Mouse (Mus musculus) thymus, postnatal 4 days (tissue): ENCODE data around the gene Myh7.
"Not testable (repeated sequence)": the region's sequence is repeated elsewhere in the genome, so short reads cannot be mapped to it uniquely, and the experiment has no call there.

Experiments used
- DNase-seq: peaks from one replicate; pipeline ENCODE4 v3.0.0; 2021

Gene Myh7

DNA sequence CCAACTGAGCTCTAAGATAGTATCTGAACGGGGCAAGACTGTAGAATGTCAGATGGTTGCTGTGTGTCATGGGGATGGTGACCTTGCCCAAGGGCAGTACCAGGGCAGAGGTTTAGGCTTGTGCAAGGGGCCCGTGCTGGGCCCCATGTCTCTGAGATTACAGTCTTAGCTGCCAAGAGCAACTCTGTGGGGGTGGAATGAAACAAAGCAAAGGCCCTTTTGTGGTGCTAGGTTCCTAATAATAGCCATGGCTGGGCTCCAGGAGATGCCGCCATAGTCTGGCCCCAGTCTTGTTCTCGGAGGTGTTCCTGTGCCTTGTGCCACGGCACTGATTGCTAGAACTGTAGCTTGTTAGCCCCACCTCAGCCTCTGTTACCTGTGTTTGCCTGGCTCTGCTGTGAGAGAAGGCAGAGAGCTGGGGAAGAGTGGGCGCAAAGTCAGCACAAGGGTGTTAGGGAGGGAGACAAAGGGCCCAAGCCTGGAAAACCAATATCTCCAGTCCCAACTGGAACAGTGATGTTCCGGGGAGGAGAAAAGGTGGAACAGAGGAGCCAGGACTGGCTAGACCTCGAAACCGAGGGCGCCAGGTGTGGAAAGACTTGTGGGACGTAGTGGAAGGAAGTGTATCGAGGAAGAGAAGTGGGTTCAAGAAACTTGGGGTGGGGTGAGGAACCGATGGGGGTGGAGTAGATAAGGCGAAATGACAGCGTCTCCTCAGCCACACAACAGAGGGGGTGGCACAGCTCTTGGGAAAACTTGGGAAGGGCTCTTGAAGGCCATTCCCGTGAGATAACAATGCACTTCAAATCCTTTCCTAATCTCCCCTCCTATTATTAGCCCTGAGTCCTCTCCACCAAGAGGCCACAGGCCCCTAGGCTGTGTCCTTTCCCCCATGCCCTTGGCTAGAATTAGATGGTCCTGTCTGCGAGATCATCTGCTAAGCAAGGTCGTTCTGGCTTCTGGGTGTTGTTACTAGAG, 9.7 kb upstream of the Myh7 start:
- no peak for DNase-seq

DNA sequence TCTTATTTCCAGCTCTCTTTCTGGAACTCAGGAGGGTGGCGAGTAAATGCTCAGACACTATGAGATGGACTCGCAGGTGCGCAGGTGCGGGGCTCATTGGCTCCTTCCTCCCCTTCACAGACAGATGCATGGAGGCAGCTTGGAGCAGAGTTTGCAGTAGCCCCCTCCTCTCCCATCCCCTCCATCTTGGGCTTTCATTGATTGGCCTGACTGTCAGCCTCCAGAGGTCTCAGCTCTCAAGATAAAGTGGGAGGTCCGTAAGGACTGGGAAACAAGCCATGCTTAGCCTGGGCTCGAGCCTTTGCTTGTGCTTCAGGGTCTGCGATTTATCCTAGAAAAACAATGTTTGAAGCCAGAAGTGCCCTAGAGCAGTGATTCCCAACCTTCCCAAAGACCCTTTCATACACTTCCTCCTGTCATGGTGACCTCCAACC, 8.3 kb upstream of the Myh7 start:
- DNase-seq, result no peak

DNA sequence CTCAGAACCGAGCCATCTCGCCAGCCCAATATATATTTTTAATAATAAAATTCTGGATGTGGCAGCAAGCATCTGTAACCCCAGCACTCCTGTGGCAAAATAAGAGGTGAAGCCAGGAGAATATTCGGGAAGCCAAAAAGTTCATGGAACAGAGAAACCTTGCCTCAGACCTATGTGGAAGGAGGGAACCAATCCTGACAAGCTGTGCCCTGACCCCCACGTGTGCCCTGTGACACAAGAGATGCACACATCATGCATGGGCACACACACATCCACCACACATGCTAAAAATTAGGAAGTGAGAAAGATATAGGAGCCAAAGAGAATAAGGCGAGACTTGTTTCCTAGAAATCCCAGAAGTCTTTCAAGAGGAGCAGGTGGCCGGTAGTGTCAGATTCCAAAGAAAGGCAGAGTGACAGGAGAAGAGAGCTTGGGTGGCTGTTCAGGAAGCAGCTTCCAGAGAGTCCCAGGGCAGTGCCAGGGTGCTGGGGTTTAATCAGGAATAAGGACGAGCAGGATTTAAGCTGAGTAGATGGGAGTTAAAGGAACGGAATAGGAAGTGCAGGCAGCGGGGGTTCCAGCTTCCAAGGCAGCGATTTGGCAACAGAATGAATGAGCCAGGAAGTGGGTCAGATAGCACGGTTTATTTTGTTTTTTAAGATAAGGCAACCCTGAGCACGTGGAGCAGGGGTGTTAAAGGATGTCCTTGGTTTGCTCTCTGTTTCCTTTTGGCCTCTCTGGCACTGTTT, 7.7 kb upstream of the Myh7 start:
- DNase-seq, result no peak

DNA sequence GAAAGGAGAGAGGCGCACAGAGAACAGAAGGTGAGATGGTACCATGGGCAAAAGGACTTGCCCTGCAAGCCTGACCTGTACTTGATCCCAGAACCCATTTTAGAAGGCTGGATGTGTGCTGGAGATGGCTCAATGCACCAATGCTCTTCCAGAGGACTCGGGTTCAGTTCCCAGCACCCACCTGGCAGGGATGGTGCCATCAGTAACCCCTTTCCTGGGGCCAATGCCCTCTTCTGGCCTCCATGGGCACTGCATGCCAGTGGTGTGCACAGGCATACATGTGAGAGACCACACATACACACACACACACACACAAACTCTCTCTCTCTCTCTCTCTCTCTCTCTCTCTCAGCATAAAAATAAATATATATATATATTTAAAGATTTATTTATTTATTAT, 7.0 kb upstream of the Myh7 start:
- DNase-seq, result peak; percentile 23

DNA sequence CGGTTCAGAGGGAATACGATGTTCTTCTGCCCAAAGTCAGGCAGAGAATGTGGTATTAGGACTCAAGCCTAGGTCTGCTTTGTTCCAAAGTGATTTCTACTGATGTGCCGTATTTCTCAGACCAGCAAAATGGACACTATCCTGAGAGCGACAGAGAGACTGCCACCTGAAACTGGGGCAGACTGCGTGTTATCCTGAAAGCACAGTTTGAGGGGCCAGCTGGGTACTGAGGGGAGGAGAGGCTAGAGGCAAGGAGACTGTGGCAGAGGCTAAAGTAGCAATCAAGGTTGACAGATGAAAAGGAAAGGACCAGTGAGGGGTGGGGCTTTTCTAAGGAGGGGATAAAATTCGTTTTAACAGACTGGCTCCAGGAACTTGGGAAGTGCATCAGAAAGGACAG, 6.4 kb upstream of the Myh7 start:
- no peak for DNase-seq

DNA sequence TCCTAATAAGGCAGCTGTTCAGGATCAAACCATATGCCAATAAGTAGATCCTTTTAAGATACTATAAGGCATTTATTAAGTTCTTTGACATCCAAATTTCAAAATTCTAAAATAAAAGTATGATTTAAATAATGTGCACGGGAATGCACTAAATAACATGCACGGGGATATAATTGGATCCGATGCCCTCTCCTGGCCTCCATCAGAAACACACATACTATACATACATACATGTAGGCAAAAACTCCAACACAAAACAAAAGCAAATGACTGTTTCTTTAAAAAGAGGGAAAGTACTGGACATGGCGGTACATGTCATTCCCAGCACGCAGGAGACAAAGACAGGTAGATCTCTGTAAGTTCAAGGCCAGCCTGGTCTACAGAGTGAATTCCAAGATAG, 5.4 kb upstream of the Myh7 start:
- not testable (repeated sequence) for DNase-seq

DNA sequence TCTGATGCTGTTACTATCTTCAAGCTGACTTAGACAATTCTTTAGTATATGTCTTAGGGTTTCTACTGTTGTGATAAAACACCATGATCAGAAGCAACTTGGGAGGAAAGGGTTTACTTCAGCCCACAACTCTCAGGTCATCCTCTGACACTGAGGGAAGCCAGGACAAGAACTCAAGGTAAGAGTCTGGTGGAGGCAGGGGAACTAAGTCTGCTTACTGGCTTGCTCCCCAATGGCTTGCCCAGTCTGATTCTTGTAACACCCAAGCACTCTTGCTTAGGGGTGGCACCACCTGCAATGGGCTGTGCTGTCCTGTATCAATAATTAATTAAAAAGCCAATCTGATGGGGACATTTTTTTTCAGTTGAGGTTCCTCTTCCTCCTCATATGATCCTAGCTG, 4.3 kb upstream of the Myh7 start:
- DNase-seq, result no peak

DNA sequence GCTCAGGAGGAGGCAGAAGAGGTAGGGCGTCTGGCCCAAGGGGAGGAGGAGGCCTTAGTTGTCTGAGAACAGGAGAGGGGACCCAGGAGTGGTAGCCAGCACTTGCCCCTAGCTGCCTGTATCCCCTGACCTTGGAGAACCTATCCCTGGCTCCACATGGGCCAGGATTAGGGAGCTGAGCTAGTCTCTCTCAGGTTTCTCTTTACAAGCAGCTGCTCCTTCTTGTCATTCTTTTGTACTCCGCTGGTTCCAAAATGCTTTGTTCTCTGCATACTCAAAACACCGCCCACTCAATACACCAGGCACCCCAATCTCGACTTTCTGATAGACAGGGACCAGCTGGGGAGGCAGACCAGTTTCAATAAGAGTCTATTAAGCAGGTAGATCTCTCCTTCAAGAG, 2.9 kb upstream of the Myh7 start:
- DNase-seq, result no peak

DNA sequence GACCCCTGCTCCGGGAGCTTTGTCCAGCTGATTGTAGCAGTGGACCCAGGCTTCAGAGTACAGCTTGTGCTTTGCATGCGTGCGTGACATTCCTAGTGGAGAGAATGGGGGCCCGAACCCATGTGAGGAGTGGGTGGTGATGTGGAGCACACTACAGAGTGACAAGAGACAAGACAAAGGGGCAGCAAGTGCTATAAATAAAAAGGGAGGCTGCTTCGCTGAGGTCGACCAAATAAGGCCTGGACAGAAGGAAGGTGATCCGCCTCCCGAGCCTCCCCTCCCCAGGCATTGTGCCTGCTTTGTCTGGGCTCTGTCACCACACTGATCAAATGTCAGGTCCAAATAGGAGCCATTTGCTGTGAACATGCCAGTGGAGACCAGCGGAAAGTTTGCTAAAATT, 2.4 kb upstream of the Myh7 start:
- DNase-seq, result no peak

DNA sequence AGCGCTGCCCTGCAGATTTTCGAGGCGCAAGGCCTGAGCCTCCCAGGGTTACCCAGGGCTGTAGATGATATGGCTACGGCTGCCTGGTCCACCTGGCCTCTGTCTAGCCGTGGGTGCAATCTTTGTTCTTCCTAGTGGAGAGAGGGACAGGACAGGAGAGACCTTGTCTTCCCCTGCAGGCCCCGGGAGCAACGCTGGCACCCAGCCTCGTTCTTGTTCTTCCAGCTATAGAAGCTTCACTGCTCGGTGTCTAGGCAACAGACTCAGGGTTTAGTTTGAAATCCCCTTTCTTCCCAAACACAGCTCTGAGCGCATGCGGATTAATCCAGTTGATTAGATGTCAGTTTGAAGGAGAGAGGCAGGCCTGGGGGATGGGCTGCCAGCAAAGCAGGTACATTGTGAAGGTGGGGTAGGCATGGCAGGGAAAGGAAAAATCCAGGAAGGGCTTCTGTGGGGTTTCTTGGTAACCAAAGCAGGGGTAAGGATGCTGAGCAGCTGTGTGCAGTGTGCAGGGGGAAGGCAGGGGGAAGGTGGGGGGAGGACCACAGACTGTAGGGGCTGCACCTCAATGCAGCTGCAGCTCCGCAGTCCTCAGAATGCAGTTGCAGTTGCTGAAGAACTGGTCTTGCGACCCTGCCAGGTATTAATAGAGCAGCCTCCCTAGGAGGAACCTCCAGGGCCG, 1.2 kb upstream of the Myh7 start:
- DNase-seq, result no peak

DNA sequence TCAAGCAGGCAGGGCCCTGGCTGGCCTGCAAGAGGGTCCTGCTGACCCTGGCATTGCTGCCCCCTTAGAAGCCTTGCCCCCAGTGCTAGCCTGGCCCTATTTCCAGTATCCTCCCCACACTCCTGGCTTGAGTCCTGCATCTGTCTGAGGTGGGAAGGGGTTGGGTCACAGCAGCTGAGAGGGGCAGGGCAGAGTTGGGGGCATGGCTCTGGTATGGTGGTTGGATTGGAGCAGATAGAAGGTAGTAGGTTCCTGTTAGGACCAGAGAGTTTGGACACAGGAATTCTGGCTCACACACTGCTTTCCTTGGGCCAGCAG, 402 bp upstream of the Myh7 start:
- no peak for DNase-seq

DNA sequence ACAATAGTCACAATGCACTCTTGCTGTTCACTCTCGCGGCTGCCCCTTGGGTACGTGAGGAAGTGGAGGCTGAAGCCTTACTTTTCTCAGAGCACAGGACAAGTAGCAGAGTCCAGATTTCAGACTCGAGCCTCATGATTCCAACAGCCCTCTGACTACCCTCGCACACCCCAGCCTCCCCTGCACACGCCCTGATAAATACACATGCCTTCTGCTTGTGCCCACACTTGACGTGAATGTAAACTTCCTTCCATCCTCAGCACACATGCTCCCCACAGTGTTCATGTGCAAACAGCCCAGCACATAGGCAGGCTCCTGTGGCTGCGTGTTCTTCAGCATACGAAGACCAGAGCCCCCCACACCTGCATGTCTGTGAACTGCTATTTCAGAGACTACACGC, 790 bp downstream of the Myh7 start:
- no peak for DNase-seq

DNA sequence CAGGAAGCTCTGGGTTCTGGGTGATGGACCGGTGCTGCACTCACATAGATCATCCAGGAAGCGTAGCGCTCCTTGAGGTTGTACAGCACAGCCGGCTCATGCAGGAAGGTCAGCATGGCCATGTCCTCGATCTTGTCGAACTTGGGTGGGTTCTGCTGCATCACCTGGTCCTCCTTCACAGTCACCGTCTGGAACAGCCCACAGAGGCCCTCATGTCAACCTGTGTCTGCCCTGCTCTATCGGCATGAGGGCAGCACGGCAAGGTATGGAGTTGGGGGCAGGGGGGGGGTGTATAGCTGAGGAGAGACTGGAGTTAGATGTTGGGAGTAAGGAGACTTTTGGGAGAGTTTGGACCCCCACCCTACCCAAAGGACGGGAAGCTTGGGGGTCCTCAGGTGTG, 2.2 kb downstream of the Myh7 start:
- DNase-seq, result no peak

DNA sequence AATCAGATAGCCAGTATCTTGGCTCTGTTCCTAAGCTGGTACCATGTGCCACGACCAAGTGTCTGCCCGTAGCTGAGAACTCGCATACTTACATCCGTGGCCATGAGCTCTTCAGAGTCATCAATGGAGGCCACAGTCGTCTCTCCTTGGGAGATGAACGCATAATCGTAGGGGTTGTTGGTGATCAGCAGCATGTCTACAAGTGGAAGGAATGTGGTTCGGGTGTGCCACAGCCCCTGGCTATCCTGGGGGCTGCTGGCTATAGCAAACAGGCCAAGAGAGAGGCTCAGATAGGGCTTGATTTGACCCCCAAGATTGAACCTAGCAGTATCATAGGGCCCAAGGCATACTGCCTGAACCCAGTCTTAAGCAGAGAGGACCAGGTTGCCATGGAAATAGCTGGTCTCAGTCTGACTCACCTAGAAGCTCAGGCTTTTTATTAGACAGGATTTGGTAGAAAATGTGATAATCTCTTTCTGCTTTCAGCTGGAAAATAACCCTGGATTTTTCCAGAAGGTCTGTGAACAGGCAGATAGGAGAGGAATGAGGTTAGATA, 4.5 kb downstream of the Myh7 start:
- no peak for DNase-seq

DNA sequence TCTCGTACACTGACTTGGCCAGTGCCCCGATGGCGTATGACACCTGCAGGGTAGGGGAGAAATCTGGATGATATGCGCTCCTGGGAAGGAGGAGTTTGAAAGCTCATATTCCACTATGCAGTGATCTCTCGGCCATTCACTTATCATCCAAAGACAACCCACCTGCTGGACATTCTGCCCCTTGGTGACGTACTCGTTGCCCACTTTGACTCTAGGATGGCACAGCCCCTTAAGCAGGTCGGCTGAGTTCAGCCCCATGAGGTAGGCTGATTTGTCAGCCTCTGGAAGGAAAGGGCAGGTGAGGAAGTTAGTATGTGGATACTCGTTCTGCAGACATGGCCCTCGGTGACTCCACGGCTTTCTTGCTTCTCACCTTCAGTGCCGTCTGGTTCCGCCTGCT, 5.5 kb downstream of the Myh7 start:
- DNase-seq, result no peak

DNA sequence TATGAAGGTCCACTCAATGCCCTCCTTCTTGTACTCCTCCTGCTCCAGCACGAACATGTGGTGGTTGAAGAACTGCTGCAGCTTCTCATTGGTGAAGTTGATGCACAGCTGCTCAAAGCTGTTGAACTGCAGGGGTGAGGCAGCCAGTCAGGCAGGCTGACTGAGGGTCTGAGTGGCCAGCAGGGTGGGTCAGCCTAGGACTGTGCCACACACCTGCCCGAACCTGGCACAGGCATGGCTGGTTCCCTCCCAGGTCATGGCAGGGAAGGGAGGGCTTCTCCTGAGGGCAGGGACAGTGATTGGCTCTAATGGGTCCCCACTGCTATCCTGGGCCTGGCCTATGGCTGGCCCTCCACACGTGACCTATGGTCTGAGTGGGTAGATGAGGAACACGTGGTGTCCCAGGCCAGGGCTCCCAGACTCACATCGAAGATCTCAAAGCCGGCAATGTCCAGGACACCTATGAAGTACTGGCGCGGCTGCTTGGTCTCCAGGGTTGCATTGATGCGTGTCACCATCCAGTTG, 6.0 kb downstream of the Myh7 start:
- DNase-seq, result not testable (repeated sequence)

DNA sequence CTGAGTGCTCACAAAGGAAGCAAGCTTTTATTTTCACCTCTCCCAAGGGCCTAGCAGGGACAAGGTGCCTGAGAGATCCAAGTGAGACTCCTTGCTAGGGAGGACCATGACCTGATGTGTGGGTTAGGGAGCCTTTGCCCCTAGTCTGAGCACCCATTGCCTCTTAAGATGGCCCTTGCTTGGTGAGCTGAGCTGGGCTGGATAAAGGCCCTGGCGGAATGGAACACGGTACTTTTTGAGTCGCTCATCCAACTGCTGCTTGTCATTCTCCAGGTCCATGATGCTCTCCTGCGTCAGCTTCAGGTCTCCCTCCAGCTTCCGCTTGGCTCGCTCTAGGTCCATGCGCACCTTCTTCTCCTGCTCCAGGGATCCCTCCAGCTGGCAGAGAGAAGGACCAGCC, 12.5 kb downstream of the Myh7 start:
- DNase-seq, result no peak

DNA sequence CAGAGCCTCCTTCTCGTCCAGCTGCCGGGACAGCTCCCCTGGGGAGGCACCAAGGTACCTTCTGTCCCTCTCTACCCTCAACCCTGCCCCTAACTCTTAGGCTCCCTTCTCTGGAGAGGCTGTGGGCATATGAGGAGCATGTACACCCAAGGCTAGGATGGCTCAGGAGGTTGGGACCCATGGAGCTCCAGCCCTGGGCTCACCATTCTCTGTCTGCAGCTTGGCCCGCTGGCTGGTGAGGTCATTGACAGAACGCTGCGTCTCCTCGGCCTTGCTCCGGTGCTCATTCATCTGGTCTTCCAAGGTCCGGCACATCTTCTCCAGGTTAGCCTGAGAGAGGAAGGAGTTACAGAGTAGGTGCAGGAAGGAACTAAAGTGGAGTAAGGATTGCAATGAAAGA, 15.8 kb downstream of the Myh7 start:
- no peak for DNase-seq

DNA sequence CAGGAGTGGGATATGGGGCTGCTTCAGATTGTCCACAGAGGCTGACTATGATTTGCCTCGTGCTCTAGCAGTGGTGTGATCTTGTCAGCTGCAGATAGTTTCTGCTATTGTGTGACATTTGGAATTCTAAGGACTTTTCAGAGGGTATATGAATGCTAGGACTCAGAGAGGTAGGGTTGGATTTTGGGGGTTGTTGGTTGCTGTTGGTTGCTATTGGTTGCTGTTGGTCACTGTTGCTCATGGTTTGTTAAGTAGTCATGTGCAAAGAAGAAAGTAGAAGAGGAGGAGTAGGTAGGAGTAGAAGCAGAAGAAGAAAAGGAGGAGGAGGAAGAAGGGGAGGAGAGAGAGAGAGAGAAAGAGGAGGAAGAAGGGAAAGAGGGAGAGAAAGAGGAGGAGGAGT, 17.8 kb downstream of the Myh7 start, which contains the start of gene Gm17428:
TSS of gene Gm17428 (plus strand) at position 301 of the 400 bp plus-strand sequence.
- DNase-seq, result no peak

DNA sequence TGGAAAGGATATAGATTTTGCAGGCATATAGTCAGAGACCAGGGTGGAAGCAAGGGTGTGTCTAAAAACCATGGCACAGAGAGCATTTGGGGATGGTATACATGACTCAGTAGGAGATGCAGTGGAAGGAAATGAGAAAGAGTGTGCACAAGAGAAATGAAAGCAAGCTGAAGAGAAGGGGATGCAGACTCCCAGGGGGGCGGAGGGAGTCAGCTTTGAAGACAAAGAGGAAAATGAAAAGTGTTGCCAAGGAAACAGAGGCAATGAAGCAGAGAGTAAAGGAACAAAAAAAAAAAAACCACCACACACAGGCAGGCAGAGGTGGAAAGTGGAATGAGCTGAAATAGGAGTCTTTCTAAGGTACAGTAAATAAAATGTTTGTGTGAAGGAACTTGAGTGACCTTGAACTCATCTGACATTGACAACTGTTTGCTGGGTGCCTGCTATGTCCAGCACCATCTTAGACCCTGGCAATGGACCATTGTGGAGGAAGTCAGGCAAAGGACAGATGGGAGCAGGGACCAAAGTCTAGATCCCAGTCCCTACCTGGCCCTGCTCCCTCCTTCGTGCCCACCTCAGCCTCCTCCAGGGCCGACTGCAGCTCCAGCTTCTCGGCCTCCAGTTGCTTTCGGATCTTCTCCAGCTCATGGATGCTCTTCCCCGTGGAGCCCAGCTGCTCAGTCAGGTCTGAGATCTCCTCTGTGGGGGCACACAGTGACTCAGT, 20.2 kb downstream of the Myh7 start:
- no peak for DNase-seq

DNA sequence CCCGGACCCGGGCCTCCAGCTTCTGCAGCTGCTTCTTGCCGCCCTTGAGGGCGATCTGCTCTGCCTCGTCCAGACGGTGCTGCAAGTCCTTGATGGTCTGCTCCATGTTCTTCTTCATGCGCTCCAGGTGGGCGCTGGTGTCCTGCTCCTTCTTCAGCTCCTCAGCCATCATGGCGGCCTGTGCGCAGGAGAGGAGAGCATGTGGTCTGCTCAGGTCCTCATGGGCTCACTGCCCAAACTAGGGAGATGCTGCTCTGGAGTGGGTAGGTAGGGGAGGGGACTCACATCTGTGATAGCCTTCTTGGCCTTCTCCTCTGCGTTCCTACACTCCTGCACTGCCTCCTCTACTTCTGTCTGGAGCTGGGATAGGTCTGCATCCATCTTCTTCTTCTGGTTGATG, 21.6 kb downstream of the Myh7 start:
- DNase-seq, result not testable (repeated sequence)

DNA sequence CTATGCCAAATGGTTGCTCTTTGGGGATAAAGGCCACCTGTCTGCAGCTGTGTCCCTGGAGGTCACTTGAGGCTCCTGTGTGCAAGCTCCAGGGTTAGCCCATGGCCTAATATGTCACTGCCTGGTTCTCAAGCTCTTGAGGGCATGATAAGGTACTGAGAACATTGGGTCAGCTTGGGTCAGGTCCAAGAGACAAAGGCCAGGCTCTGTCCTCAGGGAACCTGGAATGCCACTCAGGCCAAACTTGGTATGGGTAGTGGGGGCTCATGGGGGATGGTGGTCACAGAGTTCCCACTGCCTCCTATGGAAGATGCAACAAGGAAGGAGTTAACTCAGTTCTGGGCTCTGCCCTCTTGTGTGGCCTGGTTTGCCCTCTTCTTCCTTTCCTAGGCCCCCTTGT, 26.1 kb downstream of the Myh7 start:
- DNase-seq, result no peak
